23 mouse cellular contexts compared by ENCODE assay signal in the genomic region with DNA sequence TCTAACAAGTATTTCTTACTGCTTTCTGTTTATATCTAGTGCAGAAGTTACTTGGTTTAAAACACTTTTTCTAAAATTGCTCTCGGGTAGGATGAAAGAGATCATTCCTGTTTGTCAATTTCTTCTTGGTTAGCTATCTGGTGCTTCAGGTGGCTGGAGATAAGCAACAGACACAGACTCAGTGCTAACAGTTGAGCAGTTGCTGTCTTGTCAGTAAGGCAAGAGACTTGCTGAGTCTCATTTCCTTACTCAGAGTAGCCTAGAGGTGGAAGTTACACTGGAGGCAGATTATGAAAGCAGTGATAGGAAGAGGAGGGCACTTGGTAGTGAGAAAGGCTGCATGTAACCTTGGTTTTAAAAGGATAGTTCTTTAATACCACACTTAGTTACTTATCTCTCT. TPM values are rescaled to one million over a fixed set of nuclear protein-coding genes. Genes with fewer than 3 reads are reported as not detected.
DNase-seq lines count a peak whose midpoint lies in the region; ATAC-seq lines count a peak whose summit lies in the region.
"Had no signal": no experiment of that assay in that cellular context is flagged by ENCODE, and none has a peak within 500 bp of the region (broad histone marks: within the 10 kb centered on the region; RNA-seq: fewer than 3 reads in every experiment).

No protein-coding gene starts in this region.

- peaks cover 40% of the 10 kb centered on the region for H3K4me1 ChIP-seq in liver, embryonic 13.5 days (replicated peaks)
- H3K4me1 ChIP-seq: embryonic facial prominence, embryonic 12.5 days; intestine, embryonic 15.5 days had no signal

- H3K9ac ChIP-seq in liver, embryonic 13.5 days = peak overlapping the region; percentile 36
- H3K9ac ChIP-seq: embryonic facial prominence, embryonic 12.5 days; hindbrain, embryonic 12.5 days; intestine, embryonic 15.5 days; kidney, embryonic 15.5 days; midbrain, embryonic 15.5 days had no signal

- no peaks in the 10 kb centered on the region for H3K27me3 ChIP-seq in liver, embryonic 13.5 days
- H3K27me3 ChIP-seq: embryonic facial prominence, embryonic 12.5 days; hindbrain, embryonic 12.5 days; intestine, embryonic 15.5 days; kidney, embryonic 15.5 days; midbrain, embryonic 15.5 days had no signal

- no peaks in the 10 kb centered on the region for H3K9me3 ChIP-seq in liver, embryonic 13.5 days (replicated peaks)
- H3K9me3 ChIP-seq: embryonic facial prominence, embryonic 12.5 days; forebrain, embryonic 10.5 days; hindbrain, embryonic 12.5 days; intestine, embryonic 15.5 days; kidney, embryonic 15.5 days; midbrain, embryonic 15.5 days had no signal

- peak; percentile 6 for DNase-seq in embryo, embryonic 10 days (ENCODE audit: low spot score)
- no peak for DNase-seq in embryo, embryonic 9.5 days (ENCODE audit: extremely low spot score)
- DNase-seq in liver, embryonic 13.5 days = peak; percentile 63
- no peak for DNase-seq in MN1 (ENCODE audit: low spot score)
- DNase-seq in B cell, adult 2 months = no peak
- no peak for DNase-seq in thymus, postnatal 25 days
- DNase-seq: cerebellum, adult 11-12 months; cerebellum, postnatal 25 days; gastrocnemius, postnatal 10 days; heart, postnatal 10 days; layer of hippocampus, postnatal 36 days; left cerebral cortex, postnatal 4 days; lung, adult 2 months; lung, postnatal 36 days; right cerebral cortex, adult 18-20 months had no signal

- H3K27ac ChIP-seq in liver, embryonic 13.5 days = peak overlapping the region; percentile 85
- H3K27ac ChIP-seq: embryonic facial prominence, embryonic 12.5 days; forebrain, embryonic 10.5 days; hindbrain, embryonic 12.5 days; intestine, embryonic 15.5 days; kidney, embryonic 15.5 days; midbrain, embryonic 15.5 days had no signal

- peak overlapping the region; percentile 47 for H3K4me2 ChIP-seq in liver, embryonic 13.5 days
- H3K4me2 ChIP-seq: embryonic facial prominence, embryonic 12.5 days; hindbrain, embryonic 12.5 days; intestine, embryonic 15.5 days; kidney, embryonic 15.5 days; midbrain, embryonic 15.5 days had no signal

- 15% methylated on average over 1 of the region's 1 CpGs for WGBS in liver, embryonic 13.5 days (ENCODE audit: insufficient replicate concordance)

- H3K36me3 ChIP-seq in liver, embryonic 13.5 days = peaks cover 41% of the 10 kb centered on the region

- no peak overlapping the region; the same call in 1 of the 2 replicates for H3K4me3 ChIP-seq in liver, embryonic 13.5 days (replicated peaks)
- H3K4me3 ChIP-seq: embryonic facial prominence, embryonic 12.5 days; forebrain, embryonic 10.5 days; hindbrain, embryonic 12.5 days; intestine, embryonic 15.5 days; kidney, embryonic 15.5 days; midbrain, embryonic 15.5 days had no signal

- ATAC-seq in common myeloid progenitor, adult 5-6 weeks (replicated peaks; ENCODE audit: low read depth, poor library complexity, severe bottlenecking) = peak; percentile 75
- ATAC-seq in liver, embryonic 13.5 days (ENCODE audit: low read depth) = peak; percentile 96
- peak; percentile 97 for ATAC-seq in megakaryocyte-erythroid progenitor cell, adult 5-6 weeks (replicated peaks; ENCODE audit: low FRiP score, low TSS enrichment, poor library complexity, severe bottlenecking)
- ATAC-seq: intestine, embryonic 15.5 days; midbrain, embryonic 15.5 days had no signal

RNA-seq across cellular contexts. Expression of gene Ranbp2, which starts 5.5 kb away (rescaled TPM):
- total RNA-seq in common myeloid progenitor, adult 5-6 weeks (2017) = 277 and 282 TPM in 2 replicates
- polyA plus RNA-seq in liver, embryonic 13.5 days (2015; fragmentation: Nextera tagmentation; extraction: Ambion mirVana) = 20.4 and 27.8 TPM in 2 replicates
- 146 and 174 TPM in 2 replicates for total RNA-seq in megakaryocyte-erythroid progenitor cell, adult 5-6 weeks (2014; fragmentation: Nextera tagmentation)
- 291 and 342 TPM in 2 replicates for total RNA-seq in megakaryocyte-erythroid progenitor cell, adult 5-6 weeks (2017)

RNA-seq across cellular contexts. Expression of gene Ccdc138, which starts 45.6 kb away (rescaled TPM):
- total RNA-seq in common myeloid progenitor, adult 5-6 weeks (2017) = 6.7 and 12.4 TPM in 2 replicates
- polyA plus RNA-seq in liver, embryonic 13.5 days (2015; fragmentation: Nextera tagmentation; extraction: Ambion mirVana) = 3.0 and 3.3 TPM in 2 replicates
- 3.8 and 4.3 TPM in 2 replicates for total RNA-seq in megakaryocyte-erythroid progenitor cell, adult 5-6 weeks (2014; fragmentation: Nextera tagmentation)
- 0.80 and 1.9 TPM in 2 replicates for total RNA-seq in megakaryocyte-erythroid progenitor cell, adult 5-6 weeks (2017)

Comparison
In these comparisons a context has a peak if more than half of its experiments do, and no peak if none do; other contexts are left out.
1. DNase-seq: peak in embryo, embryonic 10 days (single experiment) and liver, embryonic 13.5 days (single experiment); none in embryo, embryonic 9.5 days (single experiment), MN1 (single experiment), B cell, adult 2 months (0 of 2) and thymus, postnatal 25 days (single experiment).
2. Peak in every context shown above with its lines, with median percentiles within 50 percentile points of each other: ATAC-seq.